Mouse (Mus musculus): ENCODE results near the gene Grk1.

The Grk1 gene

GRCm38 (mm10) chr8:13428156-13428555 lies 23.3 kb downstream of the Grk1 start:
- DNase-seq (ENCODE audit: low read depth, low spot score) = no peak

DNA sequence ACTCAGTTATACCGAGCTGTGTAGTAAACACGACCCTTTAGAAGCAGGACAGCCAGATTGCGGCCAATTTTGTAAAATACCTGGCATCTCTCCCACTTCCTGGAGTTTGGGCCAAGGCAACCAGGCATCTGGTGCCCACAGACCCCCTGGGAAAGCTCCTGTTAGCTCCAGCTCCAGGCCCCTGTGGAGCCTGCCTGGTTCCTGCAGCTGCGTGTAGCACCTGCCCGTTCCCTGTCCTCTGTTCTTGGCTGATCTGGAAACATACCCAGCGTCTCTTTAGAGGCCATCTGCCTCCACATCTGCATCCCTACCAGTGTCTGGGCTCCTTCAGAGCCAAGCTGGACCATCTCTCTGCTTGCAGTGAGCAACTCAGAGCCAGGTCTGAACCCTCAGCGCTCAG lies 25.5 kb downstream of the Grk1 start:
- DNase-seq (ENCODE audit: low read depth, low spot score) = no peak

DNA sequence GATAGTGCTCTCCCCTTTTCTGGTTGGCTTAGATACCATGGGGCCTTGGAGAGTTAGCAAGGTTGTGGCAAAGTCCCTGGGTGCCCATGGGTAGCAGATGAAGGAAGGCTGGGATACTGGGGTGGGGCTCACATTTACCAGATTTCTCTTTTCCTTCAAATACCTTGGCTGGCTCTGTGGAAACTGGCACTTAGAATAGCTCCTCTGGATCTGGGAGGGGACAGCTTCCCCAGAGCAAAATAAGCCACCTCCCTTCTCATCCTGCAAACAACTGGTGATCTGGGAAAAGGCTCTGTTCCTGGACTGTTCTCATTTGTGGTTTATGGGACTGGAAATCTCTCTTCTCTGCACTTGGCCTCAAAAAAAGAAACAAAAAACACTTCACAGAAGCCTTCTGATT lies 26.0 kb downstream of the Grk1 start:
- no peak for DNase-seq (ENCODE audit: low read depth, low spot score)

DNA sequence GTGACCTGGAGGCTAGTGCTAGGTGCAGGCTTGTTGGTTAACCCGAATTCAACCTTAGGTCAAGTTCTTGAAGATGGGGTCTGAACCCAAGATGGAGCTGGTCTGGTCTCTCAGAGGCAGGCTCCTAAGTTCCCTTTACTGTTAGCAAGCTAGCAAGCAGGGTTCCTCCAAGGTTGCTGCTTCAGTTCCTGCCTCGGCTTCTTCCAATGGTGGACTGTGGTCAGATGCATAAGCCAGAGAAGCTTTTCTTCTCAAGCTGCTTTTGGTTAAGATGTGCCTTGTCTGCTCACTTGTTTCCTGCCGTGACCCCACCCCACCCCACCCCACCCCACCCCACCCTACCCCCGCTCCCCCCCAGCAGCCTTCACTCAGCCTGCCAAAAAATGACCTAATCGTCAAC lies 28.2 kb downstream of the Grk1 start:
- no peak for DNase-seq (ENCODE audit: low read depth, low spot score)

GRCm38 (mm10) chr8:13434889-13435288 lies 30.0 kb downstream of the Grk1 start, which contains the start of gene Tmem255b:
Gene Tmem255b (plus strand): TSS chr8:13435189.
- DNase-seq (ENCODE audit: low read depth, low spot score) = no peak

GRCm38 (mm10) chr8:13436052-13436451 lies 31.2 kb downstream of the Grk1 start:
- no peak for DNase-seq (ENCODE audit: low read depth, low spot score)

GRCm38 (mm10) chr8:13437531-13437930 lies 32.6 kb downstream of the Grk1 start:
- DNase-seq (ENCODE audit: low read depth, low spot score) = no peak

GRCm38 (mm10) chr8:13442152-13442551 lies 37.3 kb downstream of the Grk1 start:
- DNase-seq (ENCODE audit: low read depth, low spot score) = peak; percentile 24

GRCm38 (mm10) chr8:13446456-13446855 lies 41.6 kb downstream of the Grk1 start:
- no peak for DNase-seq (ENCODE audit: low read depth, low spot score)

GRCm38 (mm10) chr8:13448145-13448544 lies 43.3 kb downstream of the Grk1 start:
- DNase-seq (ENCODE audit: low read depth, low spot score) = no peak

- DNase-seq (ENCODE audit: low read depth, low spot score) = no peak
Observed at GRCm38 (mm10) chr8:13451747-13452277, 46.9 kb downstream of the Grk1 start.

- DNase-seq (ENCODE audit: low read depth, low spot score) = peak; percentile 53
Observed at GRCm38 (mm10) chr8:13454341-13455113, 49.6 kb downstream of the Grk1 start.

- no peak for DNase-seq (ENCODE audit: low read depth, low spot score)
Observed at GRCm38 (mm10) chr8:13455295-13455694, 50.4 kb downstream of the Grk1 start.

- no peak for DNase-seq (ENCODE audit: low read depth, low spot score)
Observed at GRCm38 (mm10) chr8:13459431-13459830, 54.5 kb downstream of the Grk1 start.

GRCm38 (mm10) chr8:13461085-13461765 lies 56.3 kb downstream of the Grk1 start:
- DNase-seq (ENCODE audit: low read depth, low spot score) = no peak

DNA sequence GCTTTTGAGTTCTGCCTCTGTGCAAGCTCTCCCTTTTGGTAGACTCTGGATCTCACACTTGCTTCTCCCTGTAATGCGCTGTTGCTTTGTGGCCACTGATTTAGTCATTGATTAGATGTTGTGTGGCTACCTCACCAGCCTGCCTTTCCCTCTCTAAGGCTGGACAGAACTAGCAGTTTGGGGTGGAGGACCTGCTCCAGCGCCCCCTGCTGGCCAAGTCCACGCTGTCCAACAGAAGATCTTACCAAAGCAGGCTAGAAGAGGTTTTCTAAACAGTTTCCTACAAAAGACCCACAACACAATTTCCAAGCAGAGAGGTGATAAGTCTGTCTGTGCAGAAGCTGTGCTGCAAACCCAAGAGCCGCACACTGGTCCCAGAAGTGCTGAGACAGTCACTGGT lies 57.0 kb downstream of the Grk1 start:
- no peak for DNase-seq (ENCODE audit: low read depth, low spot score)

GRCm38 (mm10) chr8:13462392-13462791 lies 57.5 kb downstream of the Grk1 start:
- DNase-seq (ENCODE audit: low read depth, low spot score) = no peak

DNA sequence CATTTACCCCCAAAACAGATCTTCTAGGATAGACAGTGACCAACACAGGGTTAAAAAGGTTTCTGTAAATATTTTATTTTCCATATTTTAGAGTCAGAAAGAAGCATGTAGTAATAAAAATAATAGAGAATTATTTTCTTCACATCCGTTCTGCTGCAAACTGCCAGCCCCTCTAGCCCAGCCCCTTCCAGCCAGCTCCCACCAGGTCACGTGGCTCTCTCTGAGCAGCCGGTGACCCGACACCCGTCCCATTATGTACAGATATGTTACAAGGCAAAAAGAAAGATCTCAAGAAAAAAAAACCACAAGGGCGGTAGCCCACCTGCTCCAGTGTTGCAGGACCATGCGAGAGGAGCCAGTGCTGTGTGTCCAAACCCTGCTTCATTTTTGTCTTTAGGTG lies 60.4 kb downstream of the Grk1 start:
- no peak for DNase-seq (ENCODE audit: low read depth, low spot score)

GRCm38 (mm10) chr8:13466989-13467388 lies 62.1 kb downstream of the Grk1 start:
- DNase-seq (ENCODE audit: low read depth, low spot score) = no peak

GRCm38 (mm10) chr8:13468737-13469136 lies 63.9 kb downstream of the Grk1 start:
- DNase-seq (ENCODE audit: low read depth, low spot score) = no peak

GRCm38 (mm10) chr8:13471484-13471883 lies 66.6 kb downstream of the Grk1 start:
- DNase-seq (ENCODE audit: low read depth, low spot score) = no peak

Data from telencephalon, adult 2 months (tissue).